ENCODE assay signal across 22 mouse cellular contexts in the genomic region with DNA sequence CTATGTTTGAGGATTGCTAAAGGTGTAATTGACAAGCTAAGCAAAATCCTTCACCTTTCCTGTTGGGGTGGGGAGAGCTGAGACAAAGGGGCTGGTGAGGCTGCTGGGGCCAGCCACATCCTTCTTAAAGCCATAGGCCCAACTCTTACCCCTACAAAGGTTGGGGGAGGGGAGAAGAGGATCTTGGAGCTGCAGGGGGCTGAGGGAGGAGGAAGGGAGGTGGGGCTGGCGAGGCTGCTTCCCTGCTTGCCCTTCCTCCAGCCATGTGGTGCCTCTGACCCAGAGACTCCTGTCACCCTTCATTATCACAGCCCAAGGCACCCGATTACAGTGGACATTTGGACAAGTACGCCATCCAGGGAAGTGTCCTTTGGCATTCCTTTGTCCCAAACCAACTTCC. TPM values are rescaled to one million over a fixed set of nuclear protein-coding genes. Genes with fewer than 3 reads are reported as not detected.
DNase-seq lines count a peak whose midpoint lies in the region; ATAC-seq and TF ChIP-seq lines count a peak whose summit lies in the region.
"Had no signal": no experiment of that assay in that cellular context is flagged by ENCODE, and none has a peak within 500 bp of the region (broad histone marks: within the 10 kb centered on the region; RNA-seq: fewer than 3 reads in every experiment).

No protein-coding gene starts in this region.

- H3K27me3 ChIP-seq in hindbrain, embryonic 15.5 days, result no peaks in the 10 kb centered on the region
- H3K27me3 ChIP-seq in hindbrain, embryonic 12.5 days, result peaks cover 12% of the 10 kb centered on the region
- no peaks in the 10 kb centered on the region for H3K27me3 ChIP-seq in embryonic facial prominence, embryonic 14.5 days (replicated peaks; ENCODE audit: control insufficient read depth, insufficient read depth, low read length)

- no peak for ATAC-seq in hindbrain, embryonic 15.5 days (ENCODE audit: low FRiP score, low read depth)
- ATAC-seq in hindbrain, embryonic 12.5 days (ENCODE audit: low FRiP score), result no peak
- no peak for ATAC-seq in embryonic facial prominence, embryonic 14.5 days (ENCODE audit: low read depth)
- ATAC-seq: forebrain, embryonic 14.5 days; midbrain, embryonic 16.5 days had no signal

- peaks cover 17% of the 10 kb centered on the region for H3K4me1 ChIP-seq in hindbrain, embryonic 15.5 days (replicated peaks)
- peaks cover 22% of the 10 kb centered on the region for H3K4me1 ChIP-seq in hindbrain, embryonic 12.5 days
- peaks cover 5% of the 10 kb centered on the region; the same call in 1 of the 2 replicates for H3K4me1 ChIP-seq in embryonic facial prominence, embryonic 14.5 days (ENCODE audit: control insufficient read depth, insufficient read depth, low read length)

- H3K4me2 ChIP-seq in hindbrain, embryonic 15.5 days, result peak overlapping the region; percentile 89; the same call in 1 of the 2 replicates
- no peak overlapping the region for H3K4me2 ChIP-seq in hindbrain, embryonic 12.5 days (replicated peaks)
- no peak overlapping the region for H3K4me2 ChIP-seq in embryonic facial prominence, embryonic 14.5 days (ENCODE audit: low read depth, low read length)

- H3K9ac ChIP-seq in hindbrain, embryonic 15.5 days, result no peak overlapping the region
- H3K9ac ChIP-seq in hindbrain, embryonic 12.5 days, result no peak overlapping the region
- no peak overlapping the region for H3K9ac ChIP-seq in embryonic facial prominence, embryonic 14.5 days (ENCODE audit: low read depth, low read length)
- H3K9ac ChIP-seq: heart, embryonic 15.5 days; limb, embryonic 13.5 days; liver, embryonic 15.5 days had no signal

- no peak for TF ChIP-seq POLR2A in brain, embryonic 14.5 days (IDR thresholded peaks at IDR 0.05; ENCODE audit: borderline replicate concordance, extremely low read depth, insufficient read depth, insufficient read length, poor library complexity, severe bottlenecking)

- no peaks in the 10 kb centered on the region for H3K36me3 ChIP-seq in hindbrain, embryonic 15.5 days
- H3K36me3 ChIP-seq in hindbrain, embryonic 12.5 days, result no peaks in the 10 kb centered on the region
- no peaks in the 10 kb centered on the region for H3K36me3 ChIP-seq in embryonic facial prominence, embryonic 14.5 days (ENCODE audit: control insufficient read depth, insufficient read depth, low read length)
- H3K36me3 ChIP-seq: heart, embryonic 15.5 days; limb, embryonic 13.5 days; liver, embryonic 15.5 days had no signal

- no peak overlapping the region for H3K27ac ChIP-seq in hindbrain, embryonic 15.5 days (replicated peaks)
- no peak overlapping the region for H3K27ac ChIP-seq in hindbrain, embryonic 12.5 days
- H3K27ac ChIP-seq in embryonic facial prominence, embryonic 14.5 days (replicated peaks; ENCODE audit: low read depth, low read length), result no peak overlapping the region
- H3K27ac ChIP-seq: heart, embryonic 15.5 days; kidney, postnatal 0 days; limb, embryonic 13.5 days; liver, embryonic 15.5 days; macrophage had no signal

- peak; percentile 84 for DNase-seq in ES-CJ7 (ENCODE audit: low read depth, low spot score)
- DNase-seq in brain, embryonic 14.5 days (ENCODE audit: low read depth), result peak; percentile 5
- peak; percentile 17 for DNase-seq in embryonic facial prominence, embryonic 14.5 days (ENCODE audit: low spot score)
- no peak for DNase-seq in thymus, adult 18-20 months
- no peak for DNase-seq in neural tube, embryonic 10.5 days (ENCODE audit: extremely low spot score, low spot score)
- DNase-seq: adrenal gland, postnatal 36 days; cerebellum, adult 8-10 months; gastrocnemius, postnatal 14 days; heart, adult 18-20 months; kidney, adult 18-20 months; thymus, postnatal 25 days had no signal

- H3K9me3 ChIP-seq in hindbrain, embryonic 15.5 days, result no peaks in the 10 kb centered on the region
- H3K9me3 ChIP-seq in hindbrain, embryonic 12.5 days (replicated peaks), result no peaks in the 10 kb centered on the region
- H3K9me3 ChIP-seq in embryonic facial prominence, embryonic 14.5 days (ENCODE audit: control insufficient read depth, low read length), result no peaks in the 10 kb centered on the region
- H3K9me3 ChIP-seq: G1E; heart, embryonic 15.5 days; limb, embryonic 13.5 days; liver, embryonic 15.5 days had no signal

- no peak for TF ChIP-seq CTCF in brain, embryonic 14.5 days (IDR thresholded peaks at IDR 0.05; ENCODE audit: borderline replicate concordance, extremely low read depth, insufficient read depth, insufficient read length)

- H3K4me3 ChIP-seq in hindbrain, embryonic 15.5 days, result no peak overlapping the region
- H3K4me3 ChIP-seq in hindbrain, embryonic 12.5 days, result no peak overlapping the region
- no peak overlapping the region for H3K4me3 ChIP-seq in embryonic facial prominence, embryonic 14.5 days (ENCODE audit: low read depth, low read length)
- H3K4me3 ChIP-seq: heart, embryonic 15.5 days; limb, embryonic 13.5 days; liver, embryonic 15.5 days had no signal

- WGBS in hindbrain, embryonic 15.5 days, result 54% methylated on average over 3 of the region's 3 CpGs
- WGBS in hindbrain, embryonic 12.5 days, result 28% methylated on average over 3 of the region's 3 CpGs
- 57% methylated on average over 3 of the region's 3 CpGs for WGBS in embryonic facial prominence, embryonic 14.5 days

RNA-seq across cellular contexts. Expression of gene Dnmt3b, which starts 2.4 kb away (rescaled TPM):
- polyA plus RNA-seq in hindbrain, embryonic 15.5 days (2015; fragmentation: Nextera tagmentation; extraction: Ambion mirVana), result 3.2 and 3.5 TPM in 2 replicates
- 9.5 and 9.7 TPM in 2 replicates for polyA plus RNA-seq in hindbrain, embryonic 12.5 days (2016; fragmentation: Nextera tagmentation; extraction: Ambion mirVana)
- polyA plus RNA-seq in brain, embryonic 14.5 days (2012; rRNA removed), result 4.7 and 5.2 TPM in 2 replicates
- 7.0 and 7.6 TPM in 2 replicates for polyA plus RNA-seq in embryonic facial prominence, embryonic 14.5 days (2014; fragmentation: Nextera tagmentation; extraction: Ambion mirVana)

RNA-seq across cellular contexts. Expression of gene Commd7, which starts 19.1 kb away (rescaled TPM):
- 89.0 and 89.9 TPM in 2 replicates for polyA plus RNA-seq in hindbrain, embryonic 15.5 days (2015; fragmentation: Nextera tagmentation; extraction: Ambion mirVana)
- polyA plus RNA-seq in hindbrain, embryonic 12.5 days (2016; fragmentation: Nextera tagmentation; extraction: Ambion mirVana), result 68.6 and 71.8 TPM in 2 replicates
- polyA plus RNA-seq in brain, embryonic 14.5 days (2012; rRNA removed), result 35.8 and 42.3 TPM in 2 replicates
- 61.5 and 66.5 TPM in 2 replicates for polyA plus RNA-seq in embryonic facial prominence, embryonic 14.5 days (2014; fragmentation: Nextera tagmentation; extraction: Ambion mirVana)

RNA-seq across cellular contexts. Expression of gene Dnmt3c, which starts 44.8 kb away (rescaled TPM):
- polyA plus RNA-seq in hindbrain, embryonic 15.5 days (2015; fragmentation: Nextera tagmentation; extraction: Ambion mirVana), result 0.16 TPM in 1 of 2 replicates, not detected in the other
- polyA plus RNA-seq in hindbrain, embryonic 12.5 days (2016; fragmentation: Nextera tagmentation; extraction: Ambion mirVana), result 0.17 TPM in 1 of 2 replicates, not detected in the other
- polyA plus RNA-seq in brain, embryonic 14.5 days (2012; rRNA removed), result 0.03 and 0.06 TPM in 2 replicates
- not detected in 2 replicates for polyA plus RNA-seq in embryonic facial prominence, embryonic 14.5 days (2014; fragmentation: Nextera tagmentation; extraction: Ambion mirVana)
- polyA plus RNA-seq: C2C12; heart, embryonic 15.5 days; kidney, postnatal 0 days; limb, embryonic 13.5 days; midbrain, embryonic 16.5 days had no signal

Comparison
In these comparisons a context has a peak if more than half of its experiments do, and no peak if none do; other contexts are left out.
1. DNase-seq: peak in ES-CJ7 (single experiment), brain, embryonic 14.5 days (single experiment) and embryonic facial prominence, embryonic 14.5 days (single experiment); none in thymus, adult 18-20 months (0 of 2) and neural tube, embryonic 10.5 days (single experiment).